Mouse (Mus musculus): ENCODE data around the gene Erc2. TPM values are rescaled to one million over a fixed set of nuclear protein-coding genes. Genes with fewer than 3 reads are reported as not detected.
A peak's percentile ranks its signal among the peaks of the same experiment; 100 is the strongest.
"Not testable (repeated sequence)": the region's sequence is repeated elsewhere in the genome, so short reads cannot be mapped to it uniquely, and the experiment has no call there.

Gene Erc2
- polyA plus RNA-seq, 2 experiments = 0.52 to 0.99 TPM

GRCm38 (mm10) chr14:27881972-27882371, 259.7 kb downstream of the Erc2 start:
- Histone ChIP-seq H3K4me2 (ENCODE audit: low read depth) (no peak overlapping the region), H3K9me3 (ENCODE audit: control insufficient read depth, low read length) (no peaks in the 10 kb centered on the region), H3K27ac (no peak overlapping the region), H3K4me3 (ENCODE audit: insufficient read depth in 1 of 2, low read depth in 2 of 2, low read length in 2 of 2) (no peak overlapping the region), H3K4me1 (replicated peaks; ENCODE audit: control insufficient read depth in 2 of 2, insufficient read depth in 2 of 2, low read length in 1 of 2) (no peaks in the 10 kb centered on the region), H3K9ac (replicated peaks) (no peak overlapping the region), H3K27me3 (ENCODE audit: control insufficient read depth, insufficient read depth, low read length) (no peaks in the 10 kb centered on the region), H3K36me3 (replicated peaks; ENCODE audit: control insufficient read depth, insufficient read depth, low read depth) (no peaks in the 10 kb centered on the region)
- 43% methylated on average over 5 of the region's 5 CpGs for whole genome bisulfite sequencing (ENCODE audit: insufficient replicate concordance)
- TF ChIP-seq CTCF (IDR thresholded peaks at IDR 0.05; ENCODE audit: low read depth) = no peak
- TF ChIP-seq EP300 (IDR thresholded peaks at IDR 0.05; ENCODE audit: low read depth) = no peak
- ATAC-seq (ENCODE audit: insufficient read depth) = no peak
- no peak for DNase-seq (ENCODE audit: low read depth in 3 of 3, low spot score in 3 of 3)

- WGBS (ENCODE audit: insufficient replicate concordance) = 49% methylated on average over 5 of the region's 5 CpGs
- not testable (repeated sequence) for DNase-seq (ENCODE audit: low read depth in 3 of 3, low spot score in 3 of 3)
Measured at GRCm38 (mm10) chr14:27886337-27886736, 264.1 kb downstream of the Erc2 start.

GRCm38 (mm10) chr14:27887488-27887887, 265.3 kb downstream of the Erc2 start:
- no peaks in the 10 kb centered on the region for H3K9me3 ChIP-seq (ENCODE audit: control insufficient read depth, low read length)
- 66% methylated on average over 5 of the region's 5 CpGs for WGBS (ENCODE audit: insufficient replicate concordance)
- no peak overlapping the region for H3K4me3 ChIP-seq (ENCODE audit: insufficient read depth in 1 of 2, low read depth in 2 of 2, low read length in 2 of 2)
- no peak overlapping the region for H3K27ac ChIP-seq
- TF ChIP-seq CTCF (IDR thresholded peaks at IDR 0.05; ENCODE audit: low read depth) (no peak), EP300 (IDR thresholded peaks at IDR 0.05; ENCODE audit: low read depth) (no peak)
- no peak overlapping the region for H3K4me2 ChIP-seq (ENCODE audit: low read depth)
- no peaks in the 10 kb centered on the region for H3K36me3 ChIP-seq (replicated peaks; ENCODE audit: control insufficient read depth, insufficient read depth, low read depth)
- DNase-seq (ENCODE audit: low read depth in 3 of 3, low spot score in 3 of 3) (no peak), ATAC-seq (ENCODE audit: insufficient read depth) (no peak)
- H3K9ac ChIP-seq (replicated peaks) = no peak overlapping the region
- no peaks in the 10 kb centered on the region for H3K4me1 ChIP-seq (replicated peaks; ENCODE audit: control insufficient read depth in 2 of 2, insufficient read depth in 2 of 2, low read length in 1 of 2)
- no peaks in the 10 kb centered on the region for H3K27me3 ChIP-seq (ENCODE audit: control insufficient read depth, insufficient read depth, low read length)

More at GRCm38 (mm10) chr14:27886337-27886736, 264.1 kb downstream of the Erc2 start:
- ATAC-seq (ENCODE audit: insufficient read depth); H3K27ac ChIP-seq; H3K4me3 ChIP-seq (ENCODE audit: insufficient read depth in 1 of 2, low read depth in 2 of 2, low read length in 2 of 2); H3K9me3 ChIP-seq (ENCODE audit: control insufficient read depth, low read length); H3K4me1 ChIP-seq (replicated peaks; ENCODE audit: control insufficient read depth in 2 of 2, insufficient read depth in 2 of 2, low read length in 1 of 2); H3K36me3 ChIP-seq (replicated peaks; ENCODE audit: control insufficient read depth, insufficient read depth, low read depth); H3K27me3 ChIP-seq (ENCODE audit: control insufficient read depth, insufficient read depth, low read length); H3K4me2 ChIP-seq (ENCODE audit: low read depth); H3K9ac ChIP-seq (replicated peaks): not testable (repeated sequence)

GRCm38 (mm10) chr14:27889650-27890049, 267.4 kb downstream of the Erc2 start:
- TF ChIP-seq CTCF (IDR thresholded peaks at IDR 0.05; ENCODE audit: low read depth) (no peak), EP300 (IDR thresholded peaks at IDR 0.05; ENCODE audit: low read depth) (no peak)
- no peaks in the 10 kb centered on the region for H3K36me3 ChIP-seq (replicated peaks; ENCODE audit: control insufficient read depth, insufficient read depth, low read depth)
- no peaks in the 10 kb centered on the region for H3K4me1 ChIP-seq (replicated peaks; ENCODE audit: control insufficient read depth in 2 of 2, insufficient read depth in 2 of 2, low read length in 1 of 2)
- DNase-seq (ENCODE audit: low read depth in 3 of 3, low spot score in 3 of 3) (peak in 1 of 3 experiments; percentile 1), ATAC-seq (ENCODE audit: insufficient read depth) (no peak)
- no peaks in the 10 kb centered on the region for H3K9me3 ChIP-seq (ENCODE audit: control insufficient read depth, low read length)
- H3K9ac ChIP-seq (replicated peaks) = no peak overlapping the region
- no peak overlapping the region for H3K27ac ChIP-seq
- no peak overlapping the region for H3K4me3 ChIP-seq (ENCODE audit: insufficient read depth in 1 of 2, low read depth in 2 of 2, low read length in 2 of 2)
- H3K4me2 ChIP-seq (ENCODE audit: low read depth) = no peak overlapping the region
- H3K27me3 ChIP-seq (ENCODE audit: control insufficient read depth, insufficient read depth, low read length) = no peaks in the 10 kb centered on the region
- WGBS (ENCODE audit: insufficient replicate concordance) = 10% methylated on average over 2 of the region's 2 CpGs

GRCm38 (mm10) chr14:27892416-27892815, 270.2 kb downstream of the Erc2 start:
- ATAC-seq (ENCODE audit: insufficient read depth) = no peak
- TF ChIP-seq CTCF (IDR thresholded peaks at IDR 0.05; ENCODE audit: low read depth) = no peak
- Histone ChIP-seq H3K4me2 (ENCODE audit: low read depth) (no peak overlapping the region), H3K9ac (replicated peaks) (no peak overlapping the region), H3K27ac (no peak overlapping the region), H3K4me1 (replicated peaks; ENCODE audit: control insufficient read depth in 2 of 2, insufficient read depth in 2 of 2, low read length in 1 of 2) (no peaks in the 10 kb centered on the region), H3K9me3 (ENCODE audit: control insufficient read depth, low read length) (no peaks in the 10 kb centered on the region), H3K36me3 (replicated peaks; ENCODE audit: control insufficient read depth, insufficient read depth, low read depth) (no peaks in the 10 kb centered on the region), H3K4me3 (ENCODE audit: insufficient read depth in 1 of 2, low read depth in 2 of 2, low read length in 2 of 2) (no peak overlapping the region), H3K27me3 (ENCODE audit: control insufficient read depth, insufficient read depth, low read length) (no peaks in the 10 kb centered on the region)
- DNase-seq (ENCODE audit: low read depth in 3 of 3, low spot score in 3 of 3) = no peak
- 60% methylated on average over 2 of the region's 2 CpGs for WGBS (ENCODE audit: insufficient replicate concordance)

Data from liver, embryonic 14.5 days (tissue).